Mouse (Mus musculus) liver, embryonic 14.5 days (tissue): Measurements from ENCODE around the gene Rad51b.

Experiments used
- CTCF ChIP-seq: IDR thresholded peaks from 2 replicates; pipeline ENCODE4 v1.5.1; 2016; ENCODE audit warnings: antibody characterized with exemption, low read depth, control low read depth
- EP300 ChIP-seq: IDR thresholded peaks from 2 replicates; pipeline ENCODE4 v1.6.1; 2016; ENCODE audit warnings: antibody characterized with exemption, low read depth

- no peak for TF ChIP-seq CTCF
- TF ChIP-seq EP300 = no peak
These were observed 215.3 kb downstream of the Rad51b start for GRCm38 (mm10) chr12:79512205-79512886.
